Mouse (Mus musculus): ENCODE results near the gene Aak1. TPM values are rescaled to one million over a fixed set of nuclear protein-coding genes. Genes with fewer than 3 reads are reported as not detected.

Aak1 gene
- total and polyA plus RNA-seq, 3 experiments: 2.8 to 21.0 (median 7.1) TPM

- in situ Hi-C loops (cut with MboI; ENCODE audit: low pct_ligation_motif_present, low pct_unique_long_range_greater_than_20kb, low sequenced_read_pairs) (no loop called here), dilution Hi-C loops (cut with MboI; ENCODE audit: extremely low pct_ligation_motif_present, extremely low pct_unique_long_range_greater_than_20kb, low sequenced_read_pairs) (no loop called here)
- Histone ChIP-seq H3K27me3 (replicated peaks) (no peaks in the 10 kb centered on the region), H3K4me1 (ENCODE audit: control insufficient read depth in 1 of 2, insufficient read depth in 2 of 2) (no peaks in the 10 kb centered on the region), H3K9me3 (replicated peaks; ENCODE audit: low read length) (no peaks in the 10 kb centered on the region), H3K79me2 (replicated peaks; ENCODE audit: control insufficient read depth, extremely low read depth, insufficient read depth, poor library complexity, severe bottlenecking) (no peaks in the 10 kb centered on the region), H3K36me3 (replicated peaks in 1 of 2; ENCODE audit: control insufficient read depth in 1 of 2, insufficient read depth in 1 of 2, low read length in 1 of 2) (no peaks in the 10 kb centered on the region), H3K9ac (ENCODE audit: insufficient read depth, low read depth) (no peak overlapping the region), H3K4me2 (ENCODE audit: insufficient read depth, low read depth, poor library complexity, severe bottlenecking) (no peak overlapping the region), H3K27ac (ENCODE audit: insufficient read depth, low read depth) (no peak overlapping the region), H3K4me3 (replicated peaks in 1 of 3; ENCODE audit: low read depth in 2 of 3, low read length in 2 of 3, poor library complexity in 1 of 3) (no peak overlapping the region)
- TF ChIP-seq JUND (conservative IDR thresholded peaks at IDR 0.05; ENCODE audit: low read depth, low read length) (no peak), EP300 (IDR thresholded peaks at IDR 0.05; ENCODE audit: low read length) (no peak), USF1 (IDR thresholded peaks at IDR 0.05; ENCODE audit: low read depth, low read length) (no peak), RCOR1 (conservative IDR thresholded peaks at IDR 0.05; ENCODE audit: low read depth, low read length) (no peak), ZNF384 (IDR thresholded peaks at IDR 0.05; ENCODE audit: low read depth, low read length) (no peak), MAFK (IDR thresholded peaks at IDR 0.05; ENCODE audit: insufficient replicate concordance, low read length) (no peak), POLR2AphosphoS2 (IDR thresholded peaks at IDR 0.05; ENCODE audit: low read depth, low read length) (no peak), ETS1 (conservative IDR thresholded peaks at IDR 0.05; ENCODE audit: low read depth, low read length) (no peak), CHD2 (IDR thresholded peaks at IDR 0.05; ENCODE audit: low read length) (no peak), KAT2A (IDR thresholded peaks at IDR 0.05; ENCODE audit: insufficient replicate concordance, low read length) (no peak)
- no peak for DNase-seq (ENCODE audit: extremely low read depth)
Observed at GRCm38 (mm10) chr6:86841949-86842348, 7.4 kb upstream of the Aak1 start.

- TF ChIP-seq JUN (IDR thresholded peaks at IDR 0.05; ENCODE audit: insufficient read depth, low read depth, low read length) (no peak), TCF12 (IDR thresholded peaks at IDR 0.05; ENCODE audit: low read depth, low read length) (no peak), KAT2A (IDR thresholded peaks at IDR 0.05; ENCODE audit: insufficient replicate concordance, low read length) (no peak), CHD2 (IDR thresholded peaks at IDR 0.05; ENCODE audit: low read length) (no peak), HCFC1 (IDR thresholded peaks at IDR 0.05; ENCODE audit: low read depth, low read length) (no peak), ZNF384 (IDR thresholded peaks at IDR 0.05; ENCODE audit: low read depth, low read length) (no peak), MAFK (IDR thresholded peaks at IDR 0.05; ENCODE audit: insufficient replicate concordance, low read length) (no peak), ELF1 (IDR thresholded peaks at IDR 0.05; ENCODE audit: low read depth, low read length) (no peak), MXI1 (IDR thresholded peaks at IDR 0.05; ENCODE audit: low read depth, low read length) (no peak), USF1 (IDR thresholded peaks at IDR 0.05; ENCODE audit: low read depth, low read length) (no peak), ZC3H11A (IDR thresholded peaks at IDR 0.05; ENCODE audit: low read depth, low read length) (no peak), E2F4 (IDR thresholded peaks at IDR 0.05; ENCODE audit: insufficient replicate concordance, low read depth, low read length) (no peak), JUND (conservative IDR thresholded peaks at IDR 0.05; ENCODE audit: low read depth, low read length) (no peak), ETS1 (conservative IDR thresholded peaks at IDR 0.05; ENCODE audit: low read depth, low read length) (no peak), PAX5 (IDR thresholded peaks at IDR 0.05; ENCODE audit: low read length) (no peak), CTCF (conservative IDR thresholded peaks at IDR 0.05 in 1 of 2, IDR thresholded peaks at IDR 0.05 in 1 of 2; ENCODE audit: low read depth in 2 of 2, low read length in 2 of 2) (no peak)
- Histone ChIP-seq H3K27ac (ENCODE audit: insufficient read depth, low read depth) (no peak overlapping the region), H3K9me3 (replicated peaks; ENCODE audit: low read length) (no peaks in the 10 kb centered on the region), H3K4me2 (ENCODE audit: insufficient read depth, low read depth, poor library complexity, severe bottlenecking) (no peak overlapping the region), H3K79me2 (replicated peaks; ENCODE audit: control insufficient read depth, extremely low read depth, insufficient read depth, poor library complexity, severe bottlenecking) (no peaks in the 10 kb centered on the region), H3K9ac (ENCODE audit: insufficient read depth, low read depth) (no peak overlapping the region), H3K36me3 (replicated peaks in 1 of 2; ENCODE audit: control insufficient read depth in 1 of 2, insufficient read depth in 1 of 2, low read length in 1 of 2) (no peaks in the 10 kb centered on the region), H3K4me1 (ENCODE audit: control insufficient read depth in 1 of 2, insufficient read depth in 2 of 2) (peaks cover 0 to 9% of the 10 kb centered on the region in 2 experiments; a peak in 2 of 4 replicates), H3K4me3 (replicated peaks in 1 of 3; ENCODE audit: low read depth in 2 of 3, low read length in 2 of 3, poor library complexity in 1 of 3) (no peak overlapping the region), H3K27me3 (replicated peaks) (no peaks in the 10 kb centered on the region)
- in situ Hi-C loops (cut with MboI; ENCODE audit: low pct_ligation_motif_present, low pct_unique_long_range_greater_than_20kb, low sequenced_read_pairs): no loop called here
- no peak for DNase-seq (ENCODE audit: extremely low read depth)
- dilution Hi-C loops (cut with MboI; ENCODE audit: extremely low pct_ligation_motif_present, extremely low pct_unique_long_range_greater_than_20kb, low sequenced_read_pairs): no loop called here
Observed at GRCm38 (mm10) chr6:86843636-86844035, 5.7 kb upstream of the Aak1 start.
